Mouse (Mus musculus) kidney, adult 2 months (tissue): ENCODE data around the gene Jade2.

Source experiments
- CTCF ChIP-seq: fragments of 200-500 bp; conservative IDR thresholded peaks from 2 replicates; pipeline ENCODE4 v1.5.1; 2011; ENCODE audit warnings: low read depth, mild to moderate bottlenecking, control low read depth, low read length, moderate library complexity, mixed read lengths; ENCODE audit not compliant: insufficient read depth, insufficient read length
- POLR2A ChIP-seq: fragments of 200-500 bp; IDR thresholded peaks from one replicate; pipeline ENCODE4 v1.6.1; 2011; ENCODE audit warnings: low read depth, low read length, control low read depth

DNA sequence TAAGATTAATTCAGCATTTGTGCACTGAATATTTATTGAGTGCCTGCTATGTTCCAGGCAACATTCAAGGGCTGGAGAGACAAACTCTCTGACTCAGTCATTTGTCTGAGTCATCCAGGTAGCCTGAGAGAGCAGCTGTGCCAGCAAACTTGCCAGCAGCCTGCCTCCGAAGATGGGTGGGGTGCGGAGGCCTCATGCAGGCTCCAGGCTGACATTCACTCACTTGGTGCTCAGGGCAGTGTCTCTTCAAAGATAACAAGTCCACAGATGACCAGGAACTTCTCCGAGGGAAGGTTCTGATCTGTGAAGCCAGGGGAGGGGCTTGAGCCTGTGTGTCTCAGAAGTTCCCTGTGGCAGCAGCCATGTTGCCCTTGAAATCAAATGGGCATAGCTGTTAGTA lies 8.6 kb upstream of the Jade2 start:
- TF ChIP-seq POLR2A (no peak), CTCF (no peak)
